Mouse (Mus musculus) liver, adult 2 months (tissue): ENCODE data around the gene Cd27.

Source experiments
- CTCF ChIP-seq: fragments of 200-500 bp; IDR thresholded peaks from 2 replicates; pipeline ENCODE4 v1.5.1; 2011; ENCODE audit warnings: low read depth, low read length, control low read depth
- POLR2A ChIP-seq: fragments of 200-500 bp; IDR thresholded peaks from 2 replicates; pipeline ENCODE4 v1.6.1; 2011; ENCODE audit warnings: low read length, control low read depth; ENCODE audit not compliant: insufficient read depth; ENCODE audit errors: extremely low read depth

GRCm38 (mm10) chr6:125241566-125241965 lies 4.8 kb upstream of the Cd27 start:
- no peak for TF ChIP-seq POLR2A
- no peak for TF ChIP-seq CTCF
